Mouse (Mus musculus) CH12.LX (cell line): Measurements from ENCODE around the gene Slc25a38. TPM values are rescaled to one million over a fixed set of nuclear protein-coding genes. Genes with fewer than 3 reads are reported as not detected.

ENCODE experiments used
- DNase-seq: peaks from one replicate; pipeline ENCODE4 v3.0.0-alpha.2; 2013; ENCODE audit errors: extremely low read depth
- H3K27ac ChIP-seq: 2 replicates; pipeline ENCODE4 v1.5.1; 2012; ENCODE audit warnings: low read depth, mild to moderate bottlenecking, control low read depth, moderate library complexity; ENCODE audit not compliant: insufficient read depth
- H3K27me3 ChIP-seq: replicated peaks from 2 replicates; pipeline ENCODE3; 2012; ENCODE audit warnings: inconsistent platforms
- H3K36me3 ChIP-seq, 2 experiments: replicated peaks in 1 of 2; 2 replicates each; pipeline versions ENCODE3 to v1.6.1; 2012; ENCODE audit warnings: inconsistent platforms in 1 of 2, low read length in 1 of 2, mild to moderate bottlenecking in 1 of 2, mixed read lengths in 1 of 2, moderate library complexity in 1 of 2; ENCODE audit not compliant: control insufficient read depth in 1 of 2, insufficient read depth in 1 of 2
- H3K4me1 ChIP-seq, 2 experiments: 2 replicates each; pipeline ENCODE4 v1.6.1; 2012; ENCODE audit warnings: inconsistent platforms in 1 of 2, moderate library complexity in 1 of 2; ENCODE audit not compliant: insufficient read depth in 2 of 2, control insufficient read depth in 1 of 2
- H3K4me2 ChIP-seq: 2 replicates; pipeline ENCODE4 v1.6.1; 2012; ENCODE audit warnings: low read depth, mild to moderate bottlenecking, control low read depth; ENCODE audit not compliant: poor library complexity, insufficient read depth, severe bottlenecking
- H3K4me3 ChIP-seq, 3 experiments: fragments of 150-350 bp in 1 of 3; sonication (generic) in 1 of 3; replicated peaks in 1 of 3; 2 replicates each; pipeline versions ENCODE3 to v1.5.1; 2011 to 2012; ENCODE audit warnings: low read depth in 2 of 3, low read length in 2 of 3, mild to moderate bottlenecking in 2 of 3, moderate library complexity in 2 of 3, control low read depth in 1 of 3, improper control_type of control experiment in 1 of 3, inconsistent platforms in 1 of 3, mixed read lengths in 1 of 3; ENCODE audit not compliant: poor library complexity in 1 of 3
- H3K79me2 ChIP-seq: replicated peaks from 2 replicates; pipeline ENCODE4 v1.6.1; 2012; ENCODE audit warnings: mild to moderate bottlenecking, moderate library complexity; ENCODE audit not compliant: control insufficient read depth, poor library complexity, insufficient read depth, severe bottlenecking; ENCODE audit errors: extremely low read depth
- H3K9ac ChIP-seq: 2 replicates; pipeline ENCODE4 v1.6.1; 2012; ENCODE audit warnings: low read depth, mild to moderate bottlenecking, control low read depth, moderate library complexity; ENCODE audit not compliant: insufficient read depth
- H3K9me3 ChIP-seq: replicated peaks from 2 replicates; pipeline ENCODE3; 2012; ENCODE audit warnings: low read length, inconsistent platforms, mixed read lengths
- BHLHE40 ChIP-seq: IDR thresholded peaks from 2 replicates; pipeline ENCODE4 v1.6.1; 2011; ENCODE audit warnings: mild to moderate bottlenecking, low read depth, low read length, improper control_type of control experiment
- CHD2 ChIP-seq: IDR thresholded peaks from 2 replicates; pipeline ENCODE4 v1.6.1; 2011; ENCODE audit warnings: low read length, improper control_type of control experiment
- CTCF ChIP-seq, 2 experiments: IDR thresholded peaks in 1 of 2; conservative IDR thresholded peaks in 1 of 2; 2 replicates each; pipeline ENCODE4 v1.5.1; 2011 to 2012; ENCODE audit warnings: low read depth in 2 of 2, low read length in 2 of 2, improper control_type of control experiment in 1 of 2, inconsistent platforms in 1 of 2, mild to moderate bottlenecking in 1 of 2, moderate library complexity in 1 of 2
- EP300 ChIP-seq: IDR thresholded peaks from 2 replicates; pipeline ENCODE4 v1.6.1; 2011; ENCODE audit warnings: low read length, improper control_type of control experiment
- GABPA ChIP-seq: IDR thresholded peaks from 2 replicates; pipeline ENCODE4 v1.6.1; 2012; ENCODE audit warnings: low read depth, low read length, improper control_type of control experiment, inconsistent platforms; ENCODE audit not compliant: insufficient replicate concordance
- HCFC1 ChIP-seq: IDR thresholded peaks from 2 replicates; pipeline ENCODE4 v1.6.1; 2012; ENCODE audit warnings: low read depth, mild to moderate bottlenecking, inconsistent platforms, low read length, improper control_type of control experiment
- JUND ChIP-seq: conservative IDR thresholded peaks from 2 replicates; pipeline ENCODE4 v1.6.1; 2011; ENCODE audit warnings: low read depth, low read length, improper control_type of control experiment
- KAT2A ChIP-seq: IDR thresholded peaks from 2 replicates; pipeline ENCODE4 v1.6.1; 2012; ENCODE audit warnings: low read length, improper control_type of control experiment, inconsistent platforms; ENCODE audit not compliant: insufficient replicate concordance
- MEF2A ChIP-seq: IDR thresholded peaks from 2 replicates; pipeline ENCODE4 v1.6.1; 2014; ENCODE audit warnings: low read depth, mild to moderate bottlenecking, inconsistent platforms, low read length, improper control_type of control experiment, borderline replicate concordance
- MXI1 ChIP-seq: IDR thresholded peaks from 2 replicates; pipeline ENCODE4 v1.6.1; 2011; ENCODE audit warnings: mild to moderate bottlenecking, low read depth, low read length, improper control_type of control experiment
- PAX5 ChIP-seq: IDR thresholded peaks from 2 replicates; pipeline ENCODE4 v1.6.1; 2012; ENCODE audit warnings: low read length, inconsistent platforms, mixed read lengths
- RAD21 ChIP-seq: IDR thresholded peaks from 2 replicates; pipeline ENCODE4 v1.6.1; 2011; ENCODE audit warnings: low read depth, mild to moderate bottlenecking, low read length, improper control_type of control experiment, moderate library complexity
- SIN3A ChIP-seq: IDR thresholded peaks from 2 replicates; pipeline ENCODE4 v1.6.1; 2012; ENCODE audit warnings: low read length, improper control_type of control experiment, inconsistent platforms
- SMC3 ChIP-seq: IDR thresholded peaks from 2 replicates; pipeline ENCODE4 v1.6.1; 2011; ENCODE audit warnings: low read depth, low read length, improper control_type of control experiment
- TBP ChIP-seq: conservative IDR thresholded peaks from 2 replicates; pipeline ENCODE4 v1.6.1; 2011; ENCODE audit warnings: low read depth, low read length, improper control_type of control experiment
- UBTF ChIP-seq: IDR thresholded peaks from 2 replicates; pipeline ENCODE4 v1.6.1; 2012; ENCODE audit warnings: low read depth, mild to moderate bottlenecking, inconsistent platforms, low read length, improper control_type of control experiment, moderate library complexity
- USF2 ChIP-seq: conservative IDR thresholded peaks from 2 replicates; pipeline ENCODE4 v1.6.1; 2011; ENCODE audit warnings: low read depth, low read length, improper control_type of control experiment
- ZC3H11A ChIP-seq: IDR thresholded peaks from 2 replicates; pipeline ENCODE4 v1.6.1; 2012; ENCODE audit warnings: low read depth, mild to moderate bottlenecking, inconsistent platforms, low read length, improper control_type of control experiment
- ZNF384 ChIP-seq: IDR thresholded peaks from 2 replicates; pipeline ENCODE4 v1.6.1; 2012; ENCODE audit warnings: low read depth, low read length, improper control_type of control experiment, inconsistent platforms
- dilution Hi-C: fragments of 300-500 bp; cut with MboI; formaldehyde crosslinking; loops from 2 replicates; pipeline ENCODE4 v1.14.3; 2020; ENCODE audit warnings: low sequenced_read_pairs; ENCODE audit not compliant: extremely low pct_unique_long_range_greater_than_20kb, extremely low pct_ligation_motif_present
- in situ Hi-C: fragments of 300-500 bp; cut with MboI; formaldehyde crosslinking; loops from 3 replicates; pipeline ENCODE4 v1.14.3; 2019; ENCODE audit warnings: low sequenced_read_pairs, low pct_ligation_motif_present, low pct_unique_long_range_greater_than_20kb, mixed read lengths
- polyA plus RNA-seq: library from polyadenylated mRNA; unstranded; fragments of >175 nt; gene quantifications from 2 replicates; pipeline ENCODE4 v1.2.1, GENCODE M21; 2012; ENCODE audit warnings: low read depth; ENCODE audit not compliant: insufficient read length
- total RNA-seq, 2 experiments: library from RNA; depleted of rRNA; stranded (reverse); fragments of 300-350 nt in 1 of 2; fragments of >200 nt in 1 of 2; gene quantifications; 2 replicates each; pipeline ENCODE4 v1.2.3; 2012 to 2014

Slc25a38 gene
- total and polyA plus RNA-seq, 3 experiments = 20.3 to 24.4 (median 22.3) TPM

DNA sequence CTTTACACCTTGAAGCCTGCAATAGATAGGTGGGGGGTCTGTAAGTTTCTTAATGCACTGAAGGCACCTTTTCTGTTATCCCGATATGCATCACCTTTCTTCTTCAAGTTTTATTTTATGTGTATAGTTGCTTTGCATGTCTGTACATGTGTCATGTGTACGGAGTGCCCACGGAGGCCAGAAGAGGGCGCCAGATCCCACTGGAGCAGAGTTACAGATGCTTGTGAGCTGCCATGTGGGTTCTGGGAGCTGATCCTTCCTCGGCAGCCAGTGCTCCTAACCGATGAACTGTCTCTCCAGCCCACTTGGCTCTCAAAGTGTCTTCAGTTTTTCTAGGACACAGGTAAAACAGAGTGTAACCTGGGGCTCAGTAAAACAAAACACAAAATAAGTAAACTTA, 28.9 kb upstream of the Slc25a38 start:
- Histone ChIP-seq H3K4me2 (no peak overlapping the region), H3K4me1 (no peaks in the 10 kb centered on the region), H3K79me2 (no peaks in the 10 kb centered on the region), H3K9me3 (peaks cover 4% of the 10 kb centered on the region), H3K4me3 (no peak overlapping the region), H3K27me3 (peaks cover 47% of the 10 kb centered on the region), H3K9ac (no peak overlapping the region), H3K36me3 (no peaks in the 10 kb centered on the region), H3K27ac (no peak overlapping the region)
- dilution Hi-C loops (no loop called here), in situ Hi-C loops (no loop called here)
- DNase-seq = peak; percentile 22
- peak; percentile 14 for TF ChIP-seq RAD21
- no peak for TF ChIP-seq GABPA
- TF ChIP-seq CTCF (conservative IDR thresholded peaks at IDR 0.05 in 1 of 2, IDR thresholded peaks at IDR 0.05 in 1 of 2; ENCODE audit: low read depth in 2 of 2, low read length in 2 of 2) = peak; percentile 7 to 49; a peak in 3 of 4 replicates
- no peak for TF ChIP-seq TBP
- no peak for TF ChIP-seq SIN3A
- no peak for TF ChIP-seq ZNF384
- peak; percentile 14 for TF ChIP-seq SMC3

DNA sequence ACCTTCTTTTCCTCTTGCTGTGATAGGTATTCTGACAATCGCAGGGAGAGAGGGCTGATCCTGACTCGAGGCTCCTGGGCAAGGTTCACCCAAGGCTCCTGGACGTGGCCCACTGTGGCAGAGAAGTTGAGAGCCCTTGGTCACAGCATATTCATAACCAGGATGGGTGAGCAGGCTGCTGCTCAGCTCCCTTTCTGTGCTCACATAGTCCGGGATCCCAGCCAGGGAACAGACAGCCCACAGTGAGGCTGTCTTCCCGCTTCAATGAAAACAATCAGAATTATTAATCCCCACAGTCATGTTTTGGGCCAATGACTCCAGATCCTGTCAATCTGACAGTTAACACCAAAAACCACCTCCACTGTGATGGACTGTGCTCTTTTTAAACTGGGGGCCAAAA, 28.2 kb upstream of the Slc25a38 start:
- Histone ChIP-seq H3K79me2 (no peaks in the 10 kb centered on the region), H3K4me2 (no peak overlapping the region), H3K27me3 (peaks cover 46% of the 10 kb centered on the region), H3K9me3 (peaks cover 5% of the 10 kb centered on the region), H3K4me3 (no peak overlapping the region), H3K4me1 (no peaks in the 10 kb centered on the region), H3K27ac (no peak overlapping the region)
- no peak for DNase-seq
- in situ Hi-C loops = no loop called here
- dilution Hi-C loops = no loop called here
- TF ChIP-seq UBTF (no peak), TBP (no peak), BHLHE40 (no peak), USF2 (no peak), SMC3 (no peak), EP300 (no peak), CHD2 (no peak), JUND (no peak), PAX5 (no peak), MXI1 (no peak), HCFC1 (no peak), ZC3H11A (no peak), CTCF (conservative IDR thresholded peaks at IDR 0.05 in 1 of 2, IDR thresholded peaks at IDR 0.05 in 1 of 2; ENCODE audit: low read depth in 2 of 2, low read length in 2 of 2) (no peak), MEF2A (no peak), KAT2A (no peak)
- TF ChIP-seq, all 38 proteins: peak for 0
- Histone ChIP-seq H3K9ac (no peak overlapping the region), H3K36me3 (no peaks in the 10 kb centered on the region)
